Mouse (Mus musculus): ENCODE results near the gene Baz2b.
"Not testable (repeated sequence)": the region's sequence is repeated elsewhere in the genome, so short reads cannot be mapped to it uniquely, and the experiment has no call there.

Gene Baz2b

GRCm38 (mm10) chr2:60088785-60089527, 120.7 kb downstream of the Baz2b start:
- DNase-seq = no peak

GRCm38 (mm10) chr2:60086197-60086903, 123.3 kb downstream of the Baz2b start:
- no peak for DNase-seq

- no peak for DNase-seq
These were observed 124.8 kb downstream of the Baz2b start for GRCm38 (mm10) chr2:60084823-60085222.

- DNase-seq = no peak
These were observed 126.5 kb downstream of the Baz2b start for GRCm38 (mm10) chr2:60082984-60083636.

DNA sequence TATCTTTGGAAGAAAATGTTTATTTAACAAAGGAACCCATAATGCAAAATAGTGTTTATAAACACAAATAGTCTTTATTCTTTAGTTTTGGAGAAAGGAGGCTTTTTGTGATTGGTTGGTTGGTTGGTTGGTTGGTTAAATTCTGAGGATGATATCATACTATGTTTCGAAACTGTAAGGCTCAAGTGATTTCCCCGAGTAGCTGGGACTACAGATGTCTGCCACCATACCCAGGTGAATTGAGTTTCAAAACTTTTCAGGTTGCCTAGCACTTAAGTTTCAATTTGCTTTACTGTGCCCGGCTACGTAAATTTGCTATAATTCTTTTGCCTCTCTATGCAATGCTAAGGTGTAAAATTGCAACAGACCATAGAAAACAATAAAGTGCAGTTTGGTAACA, 127.4 kb downstream of the Baz2b start:
- DNase-seq = no peak

DNA sequence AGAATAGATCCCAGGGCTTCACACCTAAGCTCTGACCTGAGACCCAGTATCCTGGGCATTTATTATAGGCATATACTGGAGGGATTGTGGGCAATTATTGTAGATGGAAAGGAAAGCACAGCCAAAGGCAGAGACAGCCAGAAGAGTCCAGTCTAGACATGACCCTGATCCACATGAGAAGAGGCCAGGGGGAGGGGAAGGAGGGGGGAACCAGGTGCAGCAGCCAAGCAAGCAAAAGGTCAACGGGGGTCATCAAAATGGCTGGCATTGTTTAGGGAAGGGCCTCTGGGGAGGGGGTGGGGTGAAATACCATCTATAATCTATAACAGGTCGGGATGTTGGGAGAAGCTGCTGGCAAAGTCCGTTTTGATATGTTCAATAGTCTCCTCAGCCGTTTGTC, 128.8 kb downstream of the Baz2b start:
- no peak for DNase-seq

DNA sequence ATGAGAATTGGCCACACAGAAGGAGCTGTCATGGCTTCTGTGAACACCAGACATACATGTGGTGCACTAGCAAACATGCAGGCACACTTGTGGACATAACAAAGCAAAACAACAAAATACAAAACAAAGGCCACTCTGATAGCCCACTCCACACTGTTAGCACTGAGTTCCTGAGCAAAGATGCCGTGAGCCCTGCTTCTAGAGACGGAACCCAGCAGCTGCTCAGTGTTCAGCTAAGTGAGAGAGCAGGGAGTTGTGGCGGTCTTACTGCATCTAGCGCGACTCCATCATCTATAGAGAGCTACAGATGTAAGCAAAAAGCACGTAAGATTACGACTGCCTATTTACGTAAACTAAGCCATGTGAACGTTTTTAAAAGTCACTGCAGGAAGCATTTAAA, 132.0 kb downstream of the Baz2b start:
- no peak for DNase-seq

GRCm38 (mm10) chr2:60076800-60077199, 132.8 kb downstream of the Baz2b start:
- no peak for DNase-seq

GRCm38 (mm10) chr2:60076025-60076424, 133.6 kb downstream of the Baz2b start:
- no peak for DNase-seq

DNA sequence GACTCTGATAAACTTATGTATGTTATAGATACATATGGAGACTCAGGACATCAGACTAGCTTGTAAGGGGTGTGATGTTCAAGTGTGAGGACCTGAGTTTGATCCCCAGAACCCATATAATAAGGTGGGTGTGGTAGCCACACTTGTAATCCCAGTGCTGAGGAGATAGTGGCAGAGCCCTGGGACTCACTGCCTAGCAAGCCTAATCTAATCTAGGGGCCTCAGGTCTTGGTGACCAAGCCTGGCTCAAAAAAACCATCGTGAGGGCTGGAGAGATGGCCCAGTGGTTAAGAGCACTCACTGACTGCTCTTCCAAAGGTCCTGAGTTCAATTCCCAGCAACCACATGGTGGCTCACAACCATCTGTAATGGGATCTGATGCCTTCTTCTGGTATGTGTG, 135.8 kb downstream of the Baz2b start:
- not testable (repeated sequence) for DNase-seq

GRCm38 (mm10) chr2:60071813-60072212, 137.8 kb downstream of the Baz2b start:
- DNase-seq = peak in 1 of 2 experiments; percentile 18

GRCm38 (mm10) chr2:60070938-60071337, 138.7 kb downstream of the Baz2b start:
- DNase-seq = no peak

- no peak for DNase-seq
These were observed 141.2 kb downstream of the Baz2b start for GRCm38 (mm10) chr2:60068468-60068867.

DNA sequence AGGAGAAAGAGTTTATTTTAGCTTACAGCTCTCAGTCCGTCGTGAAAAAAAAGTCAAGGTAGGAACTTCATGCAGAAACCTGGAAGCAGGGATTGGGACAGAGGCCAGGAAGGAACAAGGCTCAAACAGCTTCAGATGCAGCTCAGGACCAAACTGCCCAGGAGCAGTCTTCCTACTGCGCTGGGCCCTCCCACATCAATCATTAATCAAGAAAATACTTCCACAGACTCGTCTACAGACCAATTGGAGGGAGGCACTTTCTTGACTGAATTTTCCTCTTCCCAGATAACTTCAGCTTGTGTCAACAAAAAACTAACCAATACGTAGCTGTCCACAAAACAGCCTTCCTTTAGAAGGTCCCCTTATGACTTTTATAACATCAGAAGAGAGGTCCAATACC, 144.2 kb downstream of the Baz2b start:
- no peak for DNase-seq

DNA sequence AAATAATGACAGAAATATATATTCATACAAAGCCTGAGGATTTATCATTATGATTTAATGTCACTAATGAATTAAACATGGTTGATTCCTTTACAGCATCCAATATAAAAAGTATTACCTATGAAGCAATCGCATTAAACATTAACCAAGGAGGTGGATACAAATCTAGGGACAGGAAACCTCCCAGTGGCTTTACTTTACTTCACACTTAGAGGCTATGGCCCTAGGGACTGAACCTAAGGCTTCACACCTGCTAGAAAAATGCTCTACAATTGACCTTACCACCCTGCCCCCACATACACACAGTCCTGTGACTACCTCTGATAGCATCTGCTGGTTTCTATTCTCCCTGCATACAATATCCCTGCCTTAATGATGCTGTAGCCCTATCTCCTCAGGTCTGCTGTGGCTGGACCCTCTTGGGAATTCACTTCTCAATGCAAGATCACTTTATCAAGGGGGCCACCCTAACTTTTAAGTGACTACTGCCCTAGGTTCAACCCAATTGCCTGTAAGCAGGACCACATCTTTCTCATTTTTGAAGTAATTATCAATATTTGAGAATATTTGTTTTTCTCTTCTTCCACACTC, 149.4 kb downstream of the Baz2b start:
- DNase-seq = no peak

- DNase-seq = no peak
These were observed 150.3 kb downstream of the Baz2b start for GRCm38 (mm10) chr2:60059300-60059699.

DNA sequence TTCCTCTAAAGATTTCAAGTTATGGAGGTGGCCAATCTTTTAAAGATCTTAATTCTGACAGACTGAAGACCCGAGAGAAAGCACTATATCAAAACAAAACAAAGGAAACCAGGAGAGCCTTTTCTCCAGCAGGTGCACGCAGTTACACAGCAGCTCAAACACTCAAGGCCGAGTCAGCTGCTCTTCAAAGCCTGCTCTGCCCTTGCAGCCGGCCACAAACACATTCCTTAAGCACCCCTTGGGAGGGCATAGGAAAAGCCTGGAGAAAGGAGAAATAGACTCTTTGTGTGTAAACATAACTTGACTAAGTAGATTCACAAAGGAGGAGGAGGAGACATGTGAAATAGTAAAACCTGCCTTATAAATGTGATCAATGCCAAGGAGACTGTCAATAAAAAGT, 153.6 kb downstream of the Baz2b start:
- DNase-seq = no peak

DNA sequence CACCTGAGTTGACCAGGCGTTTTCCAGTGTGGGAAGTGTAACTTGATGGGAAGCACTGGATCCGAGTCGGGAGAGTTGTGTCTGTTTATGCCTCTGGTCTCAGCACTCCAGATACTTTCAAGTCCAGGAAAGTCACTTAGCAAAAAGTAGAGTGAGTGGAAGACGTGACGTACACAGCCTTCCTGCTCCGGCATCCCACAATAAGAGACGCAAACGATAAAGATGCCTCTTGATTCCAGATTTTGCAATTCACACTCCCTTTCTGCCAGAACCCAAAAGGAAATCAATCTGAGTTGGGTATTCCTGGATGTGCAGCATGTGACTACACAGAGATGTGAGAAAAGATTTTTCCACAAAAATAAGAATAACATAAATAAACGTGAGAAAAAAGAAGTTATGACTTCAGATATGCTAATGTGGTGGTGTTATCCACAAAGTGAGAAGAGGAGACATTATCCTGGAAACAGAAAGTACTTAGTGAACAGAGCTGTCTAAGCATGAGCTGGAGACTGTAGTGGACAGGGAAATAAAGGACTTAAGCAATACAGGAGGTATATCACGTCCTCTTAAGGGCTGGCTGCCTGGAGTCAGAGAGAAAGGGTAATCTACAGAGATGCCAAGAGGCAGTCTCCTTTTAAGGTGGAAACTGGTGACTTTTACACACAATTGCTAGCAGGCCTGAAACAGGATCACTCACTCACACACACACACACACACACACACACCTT, 154.7 kb downstream of the Baz2b start:
- no peak for DNase-seq

- DNase-seq = no peak
These were observed 156.2 kb downstream of the Baz2b start for GRCm38 (mm10) chr2:60053222-60054010.

GRCm38 (mm10) chr2:60050667-60051460, 158.8 kb downstream of the Baz2b start:
- no peak for DNase-seq

DNA sequence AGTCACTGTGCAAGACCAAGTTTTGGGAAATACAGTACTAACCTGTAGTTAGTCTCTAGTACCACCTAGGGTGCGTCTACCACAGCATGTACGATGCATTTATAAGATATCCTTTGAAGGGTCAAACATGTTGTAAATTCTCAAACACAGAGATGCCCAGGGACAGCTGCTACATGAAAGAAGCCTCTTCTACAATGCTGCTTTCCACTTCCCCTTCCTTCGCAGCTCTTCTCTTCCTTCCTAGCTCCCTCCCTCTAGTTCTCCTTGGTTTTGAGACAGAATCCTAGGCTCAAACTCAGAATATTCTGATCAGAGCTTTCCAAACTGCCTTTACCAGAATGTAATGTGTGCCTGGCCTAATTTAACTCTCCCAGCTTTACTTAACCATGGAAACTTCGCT, 159.8 kb downstream of the Baz2b start:
- DNase-seq = no peak

Measured in thymus, adult 18-20 months (tissue).